Mouse (Mus musculus) layer of hippocampus, postnatal 14 days (tissue): ENCODE measurements around the gene Fam205a1. TPM values are rescaled to one million over a fixed set of nuclear protein-coding genes. Genes with fewer than 3 reads are reported as not detected.
"Not testable (repeated sequence)": the region's sequence is repeated elsewhere in the genome, so short reads cannot be mapped to it uniquely, and the experiment has no call there.

ENCODE experiments used
- DNase-seq, 2 experiments: peaks; one replicate each; pipeline ENCODE4 v3.0.0; 2021 to 2022; ENCODE audit warnings: low spot score in 2 of 2, mixed read lengths in 1 of 2
- long read RNA-seq, 2 experiments: library from polyadenylated mRNA; stranded (forward); transcript quantifications; one replicate each; pipeline ENCODE4 v2.0.0; 2021
- total RNA-seq, 2 experiments: library from RNA; stranded (reverse); gene quantifications; 2 replicates each; pipeline ENCODE4 v1.2.3; 2021

The Fam205a1 gene
- under 1 TPM; 0.46 to 0.64 TPM for total RNA-seq
- long read RNA-seq, experiment 1: 0 reads
- long read RNA-seq, experiment 2: 0 reads

DNA sequence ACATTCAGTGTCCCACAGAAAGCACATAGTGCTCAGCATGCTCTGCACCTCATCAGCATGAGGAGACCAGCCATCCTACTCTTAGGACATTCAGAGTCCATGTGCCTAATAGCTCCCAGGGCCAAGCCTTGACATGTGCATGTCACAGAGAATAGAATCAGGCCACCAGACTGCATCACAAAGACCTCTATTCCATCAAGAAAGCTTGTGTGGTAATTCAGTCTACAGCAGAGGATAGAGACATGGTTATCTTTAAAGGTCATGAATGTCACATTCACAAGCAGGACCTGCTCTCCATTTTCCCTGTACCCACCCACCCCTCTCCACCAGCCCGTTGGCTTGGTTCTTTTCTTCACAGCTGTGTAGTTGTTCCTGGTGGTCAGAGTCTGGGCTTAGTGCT is at the start of gene Fam205a1:
Gene Fam205a1 (minus strand): TSS at position 101 of the 400 bp plus-strand sequence.
- not testable (repeated sequence) for DNase-seq

DNA sequence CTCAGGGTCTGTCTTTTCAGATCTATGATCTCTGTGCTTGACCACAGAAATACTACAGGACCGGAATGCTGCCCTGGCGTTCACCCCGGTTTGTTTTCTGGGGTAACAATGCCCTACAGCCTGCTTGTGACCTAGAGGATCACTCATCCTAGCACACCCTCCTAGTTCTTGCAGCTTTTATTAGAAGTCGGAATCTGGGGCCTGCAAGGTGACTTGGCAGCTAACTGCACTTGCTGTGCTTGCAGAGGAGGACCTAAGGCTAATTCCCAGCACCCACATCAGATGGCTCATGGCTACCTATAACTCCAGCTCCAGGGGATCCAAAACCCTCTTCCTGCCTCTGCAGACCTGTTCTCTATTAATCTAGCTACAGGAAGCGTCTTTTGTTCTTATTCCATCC is 49.0 kb upstream of the Fam205a1 start:
- DNase-seq: no peak

DNA sequence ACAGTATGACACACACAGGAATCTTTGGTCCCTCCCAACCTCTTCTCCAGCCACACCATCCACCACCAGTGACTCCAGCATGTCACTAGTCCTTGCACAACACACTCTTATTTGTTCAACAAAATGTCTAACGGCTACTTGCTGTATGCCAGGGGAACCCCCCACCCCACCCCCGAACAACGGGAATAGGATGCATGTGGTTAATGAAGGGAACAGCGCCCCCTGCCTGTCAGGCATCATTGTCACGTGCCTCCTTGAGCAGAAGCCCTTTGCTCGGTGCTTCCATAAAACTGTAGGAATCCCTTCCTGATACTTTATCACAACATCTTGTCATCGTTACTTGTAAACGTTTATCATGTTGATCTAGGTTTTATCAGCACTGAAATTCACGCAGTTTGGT is 48.5 kb upstream of the Fam205a1 start:
- no peak for DNase-seq

DNA sequence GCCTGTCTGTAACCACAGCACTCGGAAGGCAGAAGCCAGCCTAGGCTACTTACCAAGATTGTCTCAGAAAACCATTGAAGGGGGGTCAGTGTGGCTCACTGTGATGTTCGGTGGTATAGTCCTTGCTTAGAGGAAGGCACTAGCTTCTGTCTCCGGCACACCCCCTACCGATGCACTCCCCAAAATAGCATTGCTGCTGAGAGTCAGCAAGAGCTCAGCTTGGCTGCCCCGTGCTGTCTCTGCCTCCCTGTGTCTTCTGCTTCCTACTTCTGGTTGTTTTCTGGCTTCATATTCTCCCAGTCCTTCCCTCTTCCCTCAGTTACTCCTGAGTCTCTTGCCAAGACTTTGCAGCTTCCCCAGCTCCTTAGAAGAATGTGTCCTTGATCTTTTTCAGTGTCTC is 47.2 kb upstream of the Fam205a1 start:
- peak in 1 of 2 experiments; percentile 25 for DNase-seq

DNA sequence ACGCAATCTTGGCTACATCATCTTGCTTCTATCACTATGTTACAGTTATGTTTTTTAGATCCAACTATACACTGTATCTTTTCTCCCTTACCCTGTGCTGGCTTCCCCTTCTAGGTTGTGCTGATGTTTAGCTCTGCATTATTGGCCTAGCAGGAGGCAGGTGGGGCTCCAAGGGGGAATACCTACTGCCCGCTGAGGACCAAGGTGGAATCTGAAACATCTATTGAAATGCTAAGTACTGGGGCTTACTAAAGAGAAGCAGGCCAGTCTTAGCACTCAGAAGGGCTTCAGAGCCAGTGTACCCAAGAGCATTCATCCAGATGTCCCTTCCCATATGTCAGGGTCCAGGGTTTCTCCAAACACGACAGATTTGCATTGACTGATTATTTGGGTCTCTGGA is 45.2 kb upstream of the Fam205a1 start:
- no peak for DNase-seq

DNA sequence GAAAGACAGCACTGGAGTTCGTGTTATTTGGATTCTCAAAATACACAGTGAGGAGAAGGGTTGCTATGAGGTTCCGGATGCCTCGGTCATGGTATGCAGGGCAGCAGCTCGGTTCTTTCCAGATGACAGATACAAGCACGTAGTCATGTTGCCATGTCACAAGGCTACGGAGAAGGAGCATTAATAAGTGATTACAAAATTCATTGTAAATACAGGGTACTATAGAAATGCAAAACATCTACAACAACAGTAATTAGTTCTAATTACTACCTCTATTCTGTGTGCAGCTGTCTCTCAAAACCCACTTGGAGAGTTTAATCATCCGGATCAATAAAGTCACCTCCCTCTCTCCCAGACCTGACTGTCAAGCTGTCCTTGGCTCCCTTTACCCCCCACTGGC is 41.4 kb upstream of the Fam205a1 start:
- DNase-seq: no peak

DNA sequence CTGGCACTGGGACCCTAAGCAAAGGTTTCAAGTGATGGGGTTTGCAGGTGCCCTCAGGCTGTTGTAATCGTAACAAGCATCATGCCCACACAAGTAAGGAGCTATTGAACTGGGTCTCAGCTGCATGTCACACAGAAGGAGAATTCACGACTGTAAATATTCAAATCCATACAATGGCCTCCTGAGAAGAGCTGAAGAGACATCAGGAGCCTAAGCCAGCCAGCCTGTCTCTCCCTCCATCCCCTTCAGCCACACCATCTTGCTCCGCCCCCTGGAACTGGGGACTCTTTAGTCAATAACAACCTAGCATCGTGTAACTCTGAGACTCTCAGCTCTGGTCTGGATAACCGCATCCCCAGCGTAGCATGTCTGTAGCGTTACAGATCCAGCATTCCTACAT is 37.5 kb upstream of the Fam205a1 start:
- no peak for DNase-seq

DNA sequence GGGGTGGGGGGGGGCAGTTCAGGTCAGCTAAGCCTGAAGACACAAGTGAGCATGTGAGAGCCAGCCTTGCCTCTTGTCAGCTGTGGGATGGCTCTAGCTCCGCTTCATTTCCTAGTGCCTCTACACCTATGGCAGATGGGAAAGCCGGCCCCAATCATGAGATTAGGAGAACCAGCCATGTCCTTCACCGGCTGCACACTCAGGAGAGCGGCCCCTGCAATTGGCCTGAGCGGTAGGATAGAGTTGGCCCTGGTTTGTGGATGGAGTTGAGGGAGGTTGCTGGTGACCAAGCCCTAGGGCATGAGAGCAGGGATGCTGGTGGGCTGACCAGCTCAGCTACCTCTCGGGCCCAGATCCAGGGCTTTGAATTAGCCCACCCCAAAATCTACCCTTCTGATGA is 35.1 kb upstream of the Fam205a1 start:
- DNase-seq: no peak

DNA sequence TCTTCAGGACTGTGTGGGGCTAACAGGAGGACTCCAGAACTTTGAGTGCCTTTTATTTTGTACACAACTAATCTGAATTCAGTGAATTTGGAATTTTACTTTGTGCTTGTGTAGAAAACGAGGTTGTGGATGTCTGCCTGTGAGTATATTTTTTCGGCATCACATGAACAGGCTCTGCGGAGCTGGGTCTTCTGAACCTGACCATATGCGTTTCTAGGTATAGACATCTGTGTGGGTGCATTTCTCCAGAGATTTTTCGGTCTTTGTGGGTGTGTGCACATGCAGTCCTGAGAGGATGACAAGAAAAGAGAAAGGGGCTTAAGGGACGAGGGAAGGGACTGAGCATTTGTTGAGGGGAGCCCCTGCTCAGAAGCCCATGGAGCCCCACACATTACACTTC is 33.2 kb upstream of the Fam205a1 start:
- no peak for DNase-seq

DNA sequence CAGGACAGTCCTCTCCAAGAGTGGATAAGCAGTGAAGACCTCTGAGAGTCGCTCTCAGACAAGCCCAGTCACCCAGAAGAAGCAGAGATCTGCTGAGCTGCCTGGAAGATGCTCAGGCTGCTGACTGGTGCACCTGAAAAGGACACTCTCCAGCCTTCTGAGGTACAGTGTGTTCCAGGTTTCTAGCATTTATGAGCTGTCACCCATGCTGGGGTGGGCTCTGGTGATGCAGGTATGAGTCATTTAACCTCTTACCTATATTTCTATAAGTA is 26.9 kb upstream of the Fam205a1 start:
- no peak for DNase-seq

DNA sequence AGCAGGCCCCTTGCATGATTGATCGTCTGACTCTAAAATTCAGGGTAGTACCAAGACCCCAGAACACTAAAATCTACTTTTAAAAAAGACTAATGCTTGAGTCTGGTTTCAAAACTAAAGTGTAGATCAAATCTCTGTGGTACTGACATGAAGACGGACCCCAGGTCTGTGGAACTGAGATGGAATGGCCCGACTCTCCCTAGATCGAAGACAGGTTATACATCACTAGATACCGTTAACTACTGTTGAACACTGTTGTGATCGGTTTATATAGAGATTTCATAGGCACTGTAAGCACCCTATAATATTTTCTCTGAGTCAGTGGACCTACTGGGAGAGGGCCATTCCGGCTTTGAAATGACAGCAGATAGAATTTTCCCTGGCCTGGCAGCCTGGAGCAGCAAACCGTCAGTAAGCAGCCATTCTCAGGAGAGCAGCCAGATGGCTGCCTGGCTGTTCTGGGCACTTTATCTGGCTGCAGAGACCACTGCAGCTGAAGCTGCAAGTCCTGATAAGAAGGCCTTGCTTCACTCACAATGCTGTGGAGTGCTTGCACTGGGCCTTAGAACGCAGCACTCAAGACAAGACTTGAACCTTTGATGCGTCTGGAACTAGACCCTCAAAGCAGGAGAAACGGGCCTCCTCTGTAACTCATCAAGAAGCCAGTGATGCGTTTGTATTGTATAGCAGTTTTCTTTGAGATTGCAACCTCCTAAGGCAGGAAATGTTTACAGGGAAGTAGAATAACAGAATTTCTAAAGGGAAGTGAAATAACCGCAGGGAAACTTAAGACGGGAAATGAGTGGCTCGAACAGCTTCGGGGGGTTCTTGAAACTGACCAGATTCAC is 26.4 kb upstream of the Fam205a1 start:
- no peak for DNase-seq

DNA sequence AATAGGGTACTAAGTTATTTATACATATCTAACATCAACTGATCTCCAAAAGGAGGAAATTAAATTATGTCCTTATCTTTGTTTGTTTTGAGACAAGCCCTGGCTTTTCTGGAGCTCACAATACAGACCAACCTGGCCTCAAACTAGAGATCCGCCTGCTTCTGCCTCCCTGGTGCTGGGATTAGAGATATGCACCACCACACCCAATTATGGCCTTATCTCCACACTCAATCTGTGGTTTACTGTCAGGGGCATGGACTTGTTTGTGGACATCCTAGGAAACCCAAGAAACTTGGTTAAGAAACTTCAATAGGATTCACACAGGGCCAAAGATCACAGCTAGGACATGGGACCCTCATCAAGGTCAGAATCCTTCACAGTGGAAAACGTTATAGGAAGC is 24.0 kb upstream of the Fam205a1 start:
- no peak for DNase-seq

DNA sequence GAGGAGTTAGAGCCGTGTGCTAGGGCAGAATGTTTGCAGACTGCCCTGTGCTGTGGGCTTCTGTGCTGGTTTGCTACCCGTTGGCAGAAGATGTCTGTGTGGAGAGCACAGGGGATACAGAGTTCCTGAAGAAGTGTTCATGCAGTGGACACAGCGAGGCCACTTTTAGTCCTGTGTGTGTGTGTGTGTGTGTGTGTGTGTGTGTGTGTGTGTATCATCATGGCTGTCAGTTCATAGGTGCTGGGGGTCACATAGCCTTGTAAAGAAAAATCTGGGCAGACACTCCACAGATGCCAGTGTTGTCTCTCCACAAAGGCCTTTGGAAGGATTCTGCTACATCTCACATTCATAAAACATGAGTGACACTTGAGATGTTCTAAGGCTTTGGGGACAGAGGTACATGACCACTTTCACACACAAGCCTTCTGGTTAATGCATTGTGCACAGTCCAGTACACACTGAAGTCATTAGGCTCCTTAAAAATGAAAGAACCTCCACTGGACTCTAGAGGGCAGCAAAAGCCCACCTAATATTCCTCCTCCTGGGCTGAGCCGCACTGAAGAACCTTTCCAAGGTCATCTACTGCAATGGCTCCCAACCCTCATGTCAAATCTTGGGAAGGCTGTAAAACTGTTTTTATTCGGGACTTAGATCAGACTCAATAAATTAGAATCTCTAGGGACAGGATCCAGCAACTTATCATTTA is 23.1 kb upstream of the Fam205a1 start:
- peak; percentile 37 to 73 for DNase-seq

DNA sequence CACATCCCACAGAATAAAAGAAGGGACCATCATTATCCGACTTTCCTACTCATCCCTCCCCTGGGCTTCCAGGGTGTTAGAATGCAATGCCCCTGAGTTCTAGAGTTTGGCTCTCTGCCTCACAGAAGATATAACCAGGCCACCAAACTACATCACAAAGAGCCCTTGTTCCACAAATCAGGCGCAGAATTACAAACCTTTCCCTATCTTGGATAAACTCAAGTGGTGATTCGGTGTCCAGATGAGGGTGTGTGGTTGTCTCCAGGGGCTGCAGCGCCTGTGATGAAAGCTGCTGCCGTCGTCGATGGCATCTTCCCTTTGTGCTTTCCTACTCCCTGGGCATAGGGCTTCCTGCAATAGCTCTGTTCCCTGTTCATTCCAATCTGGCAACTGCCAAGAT is 20.4 kb upstream of the Fam205a1 start, which contains the start of gene Fam205c:
Gene Fam205c (minus strand): TSS at position 101 of the 400 bp plus-strand sequence.
- no peak for DNase-seq

DNA sequence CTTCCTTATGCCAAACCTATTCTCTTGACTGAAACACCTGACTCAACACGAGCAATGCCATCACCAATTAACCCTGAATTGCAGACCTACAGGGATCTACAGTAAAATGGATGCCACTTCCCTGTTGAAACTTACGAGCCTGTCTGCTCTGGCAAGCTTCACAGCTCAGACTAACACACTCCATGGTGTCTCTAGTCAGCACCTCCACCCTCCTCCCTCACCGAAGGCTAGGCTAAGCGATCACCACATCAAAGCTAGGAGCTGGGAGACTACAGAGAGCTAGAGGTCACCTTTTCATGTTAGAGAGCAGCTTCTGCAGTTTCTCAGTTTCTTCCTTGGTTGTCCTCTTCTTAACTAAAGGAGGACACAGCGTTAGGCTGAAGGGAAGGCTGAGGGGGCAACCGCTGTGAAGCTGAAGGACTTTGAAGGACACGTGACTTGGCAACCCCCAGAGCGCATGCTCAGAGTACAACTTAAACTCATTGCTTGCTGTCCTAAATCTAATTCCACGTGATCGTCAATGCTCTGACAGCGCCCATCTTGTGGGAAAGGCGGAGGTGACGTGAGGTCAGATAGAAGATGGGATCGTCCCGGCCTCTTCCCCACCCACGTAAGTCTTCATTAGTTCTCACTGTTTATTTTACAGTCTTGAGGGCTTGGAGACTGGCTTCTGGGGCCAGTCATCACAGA is 19.2 kb upstream of the Fam205a1 start:
- no peak for DNase-seq

DNA sequence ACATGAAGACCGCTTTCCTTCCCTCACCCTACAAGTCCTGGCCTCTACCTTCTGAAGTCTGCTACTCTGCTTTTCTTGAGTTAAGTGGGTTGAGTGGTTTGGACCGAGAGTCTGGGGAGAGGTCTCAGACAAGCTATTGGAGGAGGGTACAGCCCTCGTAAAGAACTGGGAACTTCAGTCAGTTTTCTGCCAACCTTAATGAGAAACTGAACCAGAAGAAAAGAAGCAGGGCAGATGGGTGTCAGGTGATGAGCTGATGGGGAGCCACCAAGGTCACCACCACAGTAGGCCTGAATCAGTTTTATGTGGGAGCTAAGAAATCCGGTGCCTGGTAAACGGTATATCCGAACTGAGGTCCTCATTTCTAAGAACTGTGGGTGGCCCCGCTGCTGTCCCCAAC is 18.5 kb upstream of the Fam205a1 start:
- no peak for DNase-seq

DNA sequence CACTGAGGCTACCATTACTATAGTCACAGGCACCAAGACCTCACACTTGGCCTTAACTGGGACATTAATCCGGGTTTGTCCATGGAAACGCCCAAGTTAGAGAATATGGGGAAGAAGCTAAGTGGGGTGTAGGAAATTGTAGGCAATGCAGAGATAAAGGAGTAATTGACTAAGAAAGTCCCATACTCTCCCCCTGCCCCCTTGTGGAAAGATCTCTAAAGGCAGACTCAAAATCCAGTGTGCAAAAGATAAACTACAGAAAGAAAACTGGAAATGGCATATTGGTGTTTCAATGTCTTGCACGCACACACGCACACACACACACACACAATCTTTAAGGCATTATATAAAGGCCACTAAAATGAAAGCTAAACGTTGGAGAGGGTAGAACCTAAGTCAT is 17.1 kb upstream of the Fam205a1 start:
- DNase-seq: peak in 1 of 2 experiments; percentile 25

DNA sequence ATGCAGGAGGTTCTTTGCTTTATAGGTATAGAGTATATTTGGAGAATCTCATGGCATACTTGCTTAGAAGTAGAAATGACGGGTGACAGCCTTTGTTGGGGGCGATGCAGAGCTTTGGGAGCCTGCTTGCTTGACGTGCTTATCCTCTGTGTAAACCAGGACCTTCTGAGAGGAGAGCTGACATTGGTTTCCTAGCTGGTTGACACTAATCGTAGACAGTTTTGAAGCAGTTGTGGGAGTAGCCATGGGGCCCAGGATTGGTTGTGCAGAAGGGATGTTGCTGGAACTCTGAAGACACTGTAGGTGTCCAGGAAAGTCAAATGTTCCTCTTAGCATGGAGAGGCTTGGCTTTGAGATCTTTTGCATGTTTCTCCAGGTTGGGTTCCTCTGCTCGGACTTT is 14.5 kb upstream of the Fam205a1 start:
- DNase-seq: no peak

DNA sequence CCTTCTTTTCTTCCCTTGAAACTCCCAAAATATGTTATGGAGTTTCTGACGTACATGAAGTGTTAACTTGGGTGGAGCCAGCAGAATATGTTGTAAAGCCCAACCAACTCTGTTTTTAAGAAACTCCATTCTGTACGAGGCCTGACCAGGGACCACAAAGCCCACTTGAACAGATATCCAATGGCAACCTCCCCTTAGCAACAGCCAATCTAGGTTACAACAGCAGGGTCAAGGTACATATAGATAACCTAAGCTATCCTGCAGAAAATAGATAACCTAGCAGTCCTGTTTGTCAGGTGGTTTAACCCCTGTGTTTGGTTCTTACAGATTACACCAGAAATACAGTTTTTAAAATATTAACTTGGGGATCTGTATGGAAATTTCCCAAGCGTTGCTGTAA is 13.7 kb upstream of the Fam205a1 start:
- DNase-seq: no peak

DNA sequence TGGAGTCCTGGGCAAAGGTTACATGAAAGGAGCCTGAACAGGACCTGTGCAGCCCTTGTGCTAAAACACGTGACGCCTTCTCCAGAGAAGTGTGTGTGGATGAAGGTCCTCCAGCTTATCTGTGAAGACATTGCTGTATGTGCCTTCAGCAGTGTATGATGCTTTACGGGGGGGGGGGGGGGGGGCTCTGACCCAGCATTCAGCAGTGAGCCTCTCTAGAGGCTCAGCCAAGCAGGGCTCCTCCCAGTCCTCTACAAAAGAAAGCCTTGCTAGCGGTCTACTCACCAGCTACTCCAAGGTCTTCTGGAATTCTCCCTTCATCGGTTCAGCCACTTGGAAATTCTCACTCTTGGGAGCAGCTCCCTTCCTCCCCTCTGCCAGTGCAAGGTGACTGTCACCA is 9.8 kb upstream of the Fam205a1 start:
- not testable (repeated sequence) for DNase-seq

DNA sequence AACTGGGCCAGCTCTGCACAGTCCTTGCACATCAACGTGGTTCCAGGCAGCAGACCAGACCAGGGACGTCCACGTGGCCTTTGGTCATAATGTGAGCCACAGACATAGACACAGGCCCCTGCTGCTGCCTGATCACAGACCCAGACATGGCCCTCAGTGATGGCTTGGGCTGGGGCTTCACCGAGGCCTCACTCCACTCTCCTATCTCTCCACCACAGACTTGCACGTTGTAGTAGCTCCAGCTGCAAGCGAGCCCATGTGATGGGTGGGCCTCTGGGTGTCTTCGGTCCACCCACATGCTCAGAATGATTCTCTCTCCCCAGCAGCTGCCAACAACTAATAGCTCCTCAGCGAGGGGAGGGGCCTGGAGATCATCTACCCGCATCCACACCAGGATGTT is 6.8 kb upstream of the Fam205a1 start:
- DNase-seq: not testable (repeated sequence)

DNA sequence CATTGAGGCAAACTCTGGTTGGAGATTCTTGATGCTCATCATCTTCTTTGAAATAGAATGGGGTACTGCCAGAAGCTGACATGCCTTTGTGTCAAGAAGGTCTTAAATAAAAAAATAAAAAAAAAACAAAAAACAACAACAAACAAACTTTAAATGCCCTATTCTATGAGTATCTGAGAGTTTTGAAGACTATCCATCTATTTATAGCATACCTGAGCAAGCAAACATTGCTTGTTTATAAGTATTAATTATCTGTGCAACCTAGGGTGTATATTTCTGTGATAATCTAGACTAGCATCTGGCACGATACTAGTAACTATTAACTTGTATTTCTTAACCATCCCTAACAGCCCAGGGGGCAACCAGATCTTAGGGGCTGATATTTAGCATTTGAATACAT is 3.0 kb upstream of the Fam205a1 start, which contains the start of gene Gm12394:
Gene Gm12394 (minus strand): TSS at position 101 of the 400 bp plus-strand sequence.
- DNase-seq: not testable (repeated sequence)
